Comparison of ENCODE assay signal across 14 mouse cellular contexts in genomic region chr3:130216646-130217045, GRCm38 (mm10).
"Had no signal": no experiment of that assay in that cellular context is flagged by ENCODE, and none has a peak within 500 bp of the region (broad histone marks: within the 10 kb centered on the region; RNA-seq: fewer than 3 reads in every experiment).

No protein-coding gene starts in this region.

- H3K36me3 ChIP-seq: limb, embryonic 15.5 days; liver, embryonic 12.5 days; stomach, embryonic 15.5 days had no signal

- H3K9ac ChIP-seq: limb, embryonic 15.5 days; liver, embryonic 12.5 days; lung, embryonic 14.5 days; neural tube, embryonic 12.5 days; stomach, embryonic 15.5 days had no signal

- DNase-seq: kidney, adult 18-20 months; kidney, postnatal 14 days; lung, embryonic 14.5 days; lung, postnatal 10 days; lung, postnatal 4 days; right cerebral cortex, postnatal 4 days; thymus, adult 2 months; thymus, postnatal 4 days had no signal

- H3K27me3 ChIP-seq: limb, embryonic 15.5 days; liver, embryonic 12.5 days; megakaryocyte, embryonic 14.5 days; neural tube, embryonic 12.5 days; stomach, embryonic 15.5 days had no signal

- H3K4me2 ChIP-seq: limb, embryonic 15.5 days; liver, embryonic 12.5 days; lung, embryonic 14.5 days; neural tube, embryonic 12.5 days; stomach, embryonic 15.5 days had no signal

- H3K9me3 ChIP-seq: limb, embryonic 15.5 days; liver, embryonic 12.5 days; neural tube, embryonic 12.5 days; stomach, embryonic 15.5 days had no signal

- H3K4me3 ChIP-seq: left cerebral cortex, adult 2 months; limb, embryonic 15.5 days; liver, embryonic 12.5 days; megakaryocyte, embryonic 14.5 days; neural tube, embryonic 12.5 days; stomach, embryonic 15.5 days had no signal

- H3K4me1 ChIP-seq: limb, embryonic 15.5 days; liver, embryonic 12.5 days; megakaryocyte, embryonic 14.5 days; neural tube, embryonic 12.5 days; stomach, embryonic 15.5 days had no signal

- ATAC-seq: liver, embryonic 12.5 days had no signal

- H3K27ac ChIP-seq: left cerebral cortex, adult 2 months; limb, embryonic 15.5 days; liver, embryonic 12.5 days; neural tube, embryonic 12.5 days; stomach, embryonic 15.5 days had no signal
